Mouse (Mus musculus) T-cell, adult 2 months (primary cell): ENCODE results near the gene Dbx2.

Source experiments
- DNase-seq: peaks from one replicate; pipeline ENCODE4 v3.0.0; 2022; ENCODE audit warnings: low spot score

The Dbx2 gene

DNA sequence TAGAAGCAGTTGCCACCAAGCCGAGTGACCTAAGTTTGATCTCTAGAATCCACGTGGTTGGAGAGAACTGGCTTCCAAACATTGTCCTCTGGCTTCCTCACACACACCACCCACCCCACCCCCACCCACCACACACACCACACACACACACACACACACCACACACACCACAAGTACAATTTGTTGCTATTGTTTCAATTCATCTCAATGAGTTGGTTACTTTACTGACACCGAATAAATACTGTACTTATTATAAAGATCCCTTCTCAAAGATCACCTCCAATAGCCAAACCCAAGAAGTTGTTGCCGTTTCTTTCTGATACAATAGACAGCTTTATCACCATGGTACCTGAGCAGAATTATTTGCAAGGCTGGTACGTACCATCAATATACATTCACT is at the start of gene Dbx2:
Dbx2 (minus strand) TSS at position 101 of the 400 bp plus-strand sequence.
- DNase-seq: no peak

- no peak for DNase-seq
Observed at GRCm38 (mm10) chr15:95702206-95702605, 46.4 kb upstream of the Dbx2 start.

DNA sequence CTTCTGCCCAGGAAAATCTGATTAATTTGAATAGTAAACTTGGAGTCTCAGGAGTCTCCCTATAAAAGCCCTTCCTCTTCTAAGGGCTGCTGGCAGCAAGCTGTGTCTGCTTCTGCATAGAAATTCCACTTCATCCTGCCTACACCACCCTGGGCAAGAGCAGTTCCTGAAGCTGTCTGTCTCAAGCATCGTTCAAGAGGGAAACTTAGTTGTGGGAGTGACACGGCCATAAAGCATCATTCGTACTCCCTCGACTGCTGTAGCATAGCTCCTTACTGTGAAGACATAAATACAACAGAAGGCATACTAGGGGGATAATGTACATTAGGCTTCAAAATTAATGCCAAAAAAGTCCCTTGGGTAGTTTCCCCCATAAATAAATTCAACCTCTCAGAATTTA is 45.8 kb upstream of the Dbx2 start:
- no peak for DNase-seq

DNA sequence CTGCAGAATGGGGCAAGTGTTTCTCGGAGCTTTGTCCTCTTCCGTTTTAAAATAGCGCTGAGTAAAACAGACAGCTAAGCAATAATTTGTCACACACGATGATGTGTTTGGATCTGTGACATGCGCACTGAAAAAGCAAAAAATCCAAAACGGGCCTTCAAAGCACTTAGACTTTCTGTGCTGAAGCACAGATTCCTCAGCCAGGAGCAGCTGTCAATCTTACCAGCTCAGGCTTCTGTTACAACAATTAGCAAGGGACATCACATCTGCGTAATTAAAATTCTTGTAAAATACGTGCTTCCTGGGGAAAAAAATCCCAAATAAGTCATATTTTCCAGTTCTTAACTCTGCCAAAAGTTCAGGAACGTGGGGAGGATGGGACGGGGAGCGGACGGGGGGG is 43.6 kb upstream of the Dbx2 start:
- DNase-seq: no peak

DNA sequence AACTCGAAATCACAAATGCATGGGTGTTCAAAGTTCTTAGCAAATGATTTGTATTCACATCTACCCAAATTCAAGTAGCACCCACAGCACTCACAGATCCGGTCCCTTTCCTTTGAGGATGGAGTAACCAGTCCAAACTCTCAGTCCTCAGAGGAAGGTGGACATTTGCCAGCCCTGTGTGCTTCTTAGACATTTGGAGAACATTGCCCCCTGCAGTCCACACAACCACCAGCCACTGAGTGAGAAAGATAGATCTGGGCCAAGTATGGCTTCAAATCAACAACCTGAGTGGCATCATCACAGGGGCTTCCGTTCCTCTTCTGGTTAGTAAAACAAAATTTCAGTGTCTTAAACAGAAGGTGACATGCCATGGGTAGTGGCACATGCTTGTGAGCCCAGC is 38.0 kb upstream of the Dbx2 start:
- DNase-seq: no peak

GRCm38 (mm10) chr15:95691594-95691993 is 35.8 kb upstream of the Dbx2 start:
- no peak for DNase-seq

DNA sequence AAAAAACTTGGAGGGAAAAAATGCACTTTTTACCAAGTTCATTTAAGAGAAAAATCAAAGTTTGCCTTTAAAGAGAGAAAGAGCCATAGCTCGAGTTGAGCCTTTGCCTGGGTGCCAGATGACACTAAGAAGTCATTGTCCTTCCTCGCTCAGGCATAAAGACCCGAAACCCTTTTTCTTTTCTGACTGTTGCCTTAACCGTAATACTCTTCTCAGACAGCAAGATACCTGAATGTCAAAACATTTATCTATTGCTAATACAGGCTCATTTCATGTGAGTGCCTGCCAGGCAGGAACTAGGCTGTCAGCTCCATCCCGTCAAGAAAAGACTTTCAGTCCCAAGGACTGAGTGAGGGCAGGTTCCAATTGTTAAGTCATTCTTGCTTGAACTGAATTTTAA is 35.4 kb upstream of the Dbx2 start:
- DNase-seq: no peak

DNA sequence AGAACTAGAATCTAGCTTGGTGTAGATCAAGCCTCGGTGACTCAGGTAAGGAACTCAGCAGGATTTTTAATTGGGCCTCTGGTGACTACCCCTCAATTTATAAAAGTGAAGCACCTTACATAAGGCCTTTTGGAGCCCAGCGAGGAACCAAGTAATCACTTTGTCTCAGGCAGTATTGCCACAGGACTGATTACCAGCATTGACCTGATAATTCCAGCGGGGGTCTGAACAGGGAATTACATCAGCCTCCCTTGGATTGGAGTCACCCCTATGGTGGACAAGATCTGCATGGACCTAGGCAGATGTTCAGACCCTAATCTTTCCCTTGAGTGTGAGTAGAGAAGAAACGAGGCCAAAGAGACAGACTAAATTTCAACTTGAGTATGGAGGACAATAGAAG is 26.9 kb upstream of the Dbx2 start:
- no peak for DNase-seq

DNA sequence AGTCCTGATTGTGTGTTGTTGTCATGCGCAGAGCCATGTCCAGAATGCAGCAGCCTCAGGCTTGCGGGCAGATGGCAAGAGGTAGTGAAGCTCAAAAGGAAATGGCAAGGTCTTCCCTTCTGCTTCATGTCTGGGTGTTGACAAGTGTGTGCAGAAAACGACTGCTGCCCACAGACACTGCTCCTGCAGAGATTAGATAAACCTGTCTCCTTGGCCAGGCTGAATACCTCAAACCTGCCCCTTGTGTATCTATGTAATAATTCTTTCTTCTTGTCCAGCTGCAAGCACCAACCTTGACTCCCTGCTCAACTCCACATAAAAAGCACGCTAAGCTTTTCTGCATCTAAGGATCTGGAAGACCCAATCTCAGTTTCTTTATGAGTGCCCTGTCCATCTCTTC is 19.9 kb upstream of the Dbx2 start:
- DNase-seq: no peak

- DNase-seq: no peak
Observed at GRCm38 (mm10) chr15:95675176-95675575, 19.4 kb upstream of the Dbx2 start.

DNA sequence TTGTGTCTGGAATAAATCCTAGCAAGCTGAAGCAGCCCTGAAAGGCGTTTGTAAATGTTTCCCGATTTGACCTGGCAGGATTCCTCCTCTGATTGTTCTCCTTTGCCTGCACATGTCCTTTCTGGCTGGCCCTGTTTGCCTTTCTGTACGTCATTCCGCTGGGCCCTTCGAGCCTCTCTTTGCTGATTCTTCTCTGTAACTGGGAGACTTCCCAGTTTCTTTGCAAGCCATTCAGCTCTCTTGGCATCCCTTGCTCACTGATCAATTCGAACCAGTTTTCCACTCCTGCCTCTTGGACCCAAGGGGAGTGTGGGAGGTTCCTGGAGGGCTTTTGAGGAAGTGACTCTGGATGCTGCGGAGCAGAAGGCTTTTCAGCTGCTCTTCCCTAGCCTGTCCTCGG is 11.4 kb upstream of the Dbx2 start:
- no peak for DNase-seq

- no peak for DNase-seq
Observed at GRCm38 (mm10) chr15:95665002-95665401, 9.2 kb upstream of the Dbx2 start.

DNA sequence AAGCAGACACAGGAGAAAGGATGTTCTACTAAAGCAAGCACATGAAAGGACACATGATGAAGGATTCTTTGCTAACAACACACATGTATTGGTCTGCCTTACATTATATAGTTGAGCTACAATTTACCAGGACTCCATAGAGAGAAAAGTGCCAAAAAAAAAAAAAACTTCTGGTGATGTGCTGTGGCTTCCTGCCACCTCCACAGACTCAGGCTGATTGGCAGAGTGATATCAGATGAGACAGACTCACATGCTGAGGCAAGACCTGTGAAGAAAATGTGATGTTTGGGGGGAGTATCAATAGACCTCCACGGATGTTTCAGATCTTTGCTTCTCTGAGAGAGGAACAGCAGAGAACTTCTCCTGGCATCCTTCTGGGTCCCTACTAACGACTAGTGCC is 6.0 kb upstream of the Dbx2 start:
- DNase-seq: no peak

DNA sequence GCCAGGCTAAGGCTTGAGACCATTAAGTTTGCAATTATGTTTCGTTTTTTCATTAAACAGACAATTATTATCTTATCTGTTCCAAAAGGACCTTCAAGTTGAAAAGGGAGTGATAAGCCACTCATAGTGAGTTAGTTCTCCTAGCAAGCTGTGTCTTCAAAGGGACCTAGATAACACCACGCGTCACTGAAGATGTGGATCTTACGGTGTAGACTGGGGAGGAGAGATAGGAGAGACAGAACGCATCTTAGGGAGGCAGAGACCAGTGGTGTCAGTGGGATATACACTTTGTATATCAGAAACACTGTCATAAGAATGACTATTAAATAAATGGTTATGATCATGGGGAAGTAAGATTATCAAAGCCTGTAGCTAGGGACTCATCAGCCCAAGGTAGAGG is 4.6 kb upstream of the Dbx2 start:
- no peak for DNase-seq

- DNase-seq: no peak
Observed at GRCm38 (mm10) chr15:95654211-95654897, 1.4 kb downstream of the Dbx2 start.

DNA sequence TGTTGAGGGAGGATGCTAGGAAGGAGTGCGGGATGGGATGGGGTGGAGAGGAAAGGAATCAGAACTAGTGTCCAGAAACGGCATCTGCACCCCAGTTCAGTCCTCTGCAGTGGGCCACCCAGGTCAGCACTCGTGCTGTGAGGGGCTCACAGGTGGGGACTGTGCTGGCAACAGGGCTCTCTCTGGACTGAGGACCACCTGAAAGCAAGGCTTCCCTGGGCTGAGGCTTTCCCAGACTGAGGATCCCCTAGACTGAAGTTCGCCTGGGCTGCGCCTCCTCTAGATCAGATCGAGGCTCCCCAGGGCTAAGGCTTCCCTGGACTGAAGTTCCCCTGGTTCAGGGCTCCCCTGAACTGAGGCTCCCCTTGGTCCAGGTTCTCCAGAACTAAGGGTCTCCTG is 1.9 kb downstream of the Dbx2 start:
- no peak for DNase-seq

DNA sequence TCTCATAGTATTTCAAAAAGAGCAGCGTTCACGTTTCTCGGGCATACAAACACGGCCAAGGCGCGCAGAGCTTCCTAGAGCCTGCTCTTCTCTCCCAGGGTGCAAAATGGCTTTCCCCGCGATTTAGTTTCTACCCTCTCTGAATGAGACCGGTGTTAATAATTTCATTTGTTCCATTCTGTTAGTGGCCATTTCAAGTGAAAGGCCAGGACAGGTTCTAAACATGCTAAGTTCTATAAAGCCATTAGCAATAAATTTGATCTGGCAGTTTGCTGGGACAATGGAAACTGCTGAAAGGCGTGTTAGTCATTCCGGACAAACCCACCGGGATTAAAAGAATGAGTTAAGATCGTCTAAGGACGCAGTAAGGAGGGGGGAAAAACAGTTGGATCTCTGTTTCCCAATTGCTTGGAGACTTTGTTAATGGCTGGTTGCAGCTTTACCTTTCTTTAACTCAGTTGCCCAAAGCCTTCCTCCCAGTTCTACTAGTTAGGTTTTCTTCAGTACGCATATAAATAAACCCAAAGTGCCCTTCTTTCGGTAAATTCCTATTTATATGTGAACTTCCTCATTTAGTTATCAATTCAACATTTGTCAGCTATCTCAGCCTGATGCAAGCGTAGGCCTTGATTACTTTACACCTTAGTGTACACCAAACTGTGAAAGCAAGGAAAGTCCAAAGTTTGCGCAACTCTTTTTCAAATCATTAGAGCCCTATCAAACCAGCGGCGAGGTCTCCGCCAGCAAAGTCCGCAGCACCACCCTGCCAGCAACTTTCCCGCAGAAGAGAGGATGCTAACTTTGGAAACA is 2.7 kb downstream of the Dbx2 start:
- DNase-seq: no peak

GRCm38 (mm10) chr15:95651824-95652223 is 3.9 kb downstream of the Dbx2 start:
- no peak for DNase-seq

DNA sequence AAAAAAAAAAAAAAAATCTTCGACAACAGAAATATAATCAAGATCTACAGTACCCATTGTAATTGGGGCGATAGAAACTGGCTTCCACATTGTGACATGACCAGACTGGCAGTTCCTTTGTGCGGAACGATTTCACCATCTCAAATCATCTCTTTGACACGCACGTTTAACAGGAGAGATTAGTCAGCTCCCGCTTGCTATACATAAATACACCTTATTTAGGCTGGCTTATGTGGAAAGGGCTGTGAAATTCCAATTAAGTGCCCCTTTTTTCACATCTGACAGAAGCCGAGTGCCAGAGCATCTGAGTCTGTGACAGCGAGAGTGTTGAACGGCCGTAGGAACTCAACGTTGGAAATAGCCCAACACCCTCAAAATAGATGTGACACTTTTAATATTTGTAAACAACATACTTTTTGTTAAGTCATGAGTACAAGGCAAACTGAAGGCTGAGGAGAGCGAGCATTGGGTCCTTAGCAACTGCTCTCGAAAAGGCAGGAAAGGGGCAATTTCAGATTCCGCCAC is 12.2 kb downstream of the Dbx2 start:
- DNase-seq: no peak

DNA sequence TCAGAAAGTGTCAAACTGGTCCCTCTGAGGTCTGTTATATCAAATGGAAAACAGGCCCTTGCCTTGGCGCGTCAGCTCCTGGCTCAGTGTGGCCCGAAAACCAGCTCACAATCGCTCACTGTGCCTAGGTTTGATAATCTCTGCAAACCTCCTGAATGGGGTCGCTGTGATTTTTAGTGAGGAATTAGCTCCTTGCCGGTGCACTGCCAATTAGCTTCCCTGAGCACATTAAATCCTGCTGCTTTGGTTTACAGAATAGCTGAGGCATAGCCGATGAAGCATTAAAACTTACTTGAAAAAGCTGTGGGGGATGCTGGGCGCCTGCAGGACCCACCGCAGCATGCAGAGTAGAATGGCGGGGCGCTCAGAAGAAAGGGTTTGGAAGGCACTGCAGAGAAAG is 15.4 kb downstream of the Dbx2 start:
- no peak for DNase-seq

GRCm38 (mm10) chr15:95639829-95640134 is 16.0 kb downstream of the Dbx2 start:
- DNase-seq: no peak

DNA sequence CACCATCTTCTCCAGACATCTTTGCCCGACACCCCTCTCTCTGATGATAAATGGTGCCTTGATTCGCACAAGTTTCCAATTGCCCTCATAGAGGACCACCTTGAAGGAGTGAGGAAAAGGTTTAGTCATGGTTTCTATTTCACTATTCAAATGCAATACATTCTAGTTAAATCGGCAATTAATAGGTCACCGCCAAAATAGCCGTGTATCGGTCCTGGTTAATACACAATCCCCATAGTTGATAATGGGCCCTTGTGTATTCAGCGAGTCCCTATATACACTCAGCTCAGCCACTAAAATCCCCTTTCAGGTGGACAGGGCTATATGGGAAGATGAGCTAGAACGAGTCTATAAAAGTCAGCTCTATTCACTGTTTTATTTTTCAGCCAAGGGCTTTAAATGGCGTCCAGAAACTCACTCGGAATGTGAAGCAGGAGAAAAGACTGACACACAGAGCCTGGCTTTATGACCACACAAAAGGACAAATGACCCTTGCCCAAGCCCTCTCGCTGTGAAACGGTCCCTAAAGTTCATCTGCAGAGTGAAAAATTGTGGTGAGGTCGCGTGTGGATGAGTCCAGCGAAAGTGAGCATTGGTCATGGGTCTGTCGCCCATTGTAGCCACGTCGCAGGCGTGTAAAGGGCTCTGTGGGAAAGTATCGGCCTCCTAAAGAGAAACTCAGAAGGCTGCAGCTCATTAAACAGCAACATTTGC is 16.5 kb downstream of the Dbx2 start:
- no peak for DNase-seq

GRCm38 (mm10) chr15:95624396-95624795 is 31.4 kb downstream of the Dbx2 start:
- no peak for DNase-seq
